Mouse (Mus musculus) lung, adult 18-20 months (tissue): Measurements from ENCODE around the gene Syce2.
A peak's percentile ranks its signal among the peaks of the same experiment; 100 is the strongest.
"Not testable (repeated sequence)": the region's sequence is repeated elsewhere in the genome, so short reads cannot be mapped to it uniquely, and the experiment has no call there.

Experiments used
- DNase-seq, 2 experiments: peaks; one replicate each; pipeline ENCODE4 v3.0.0; 2022; ENCODE audit warnings: mixed read lengths in 2 of 2

The Syce2 gene

GRCm38 (mm10) chr8:84902920-84903661, 31.2 kb downstream of the Syce2 start:
- peak; percentile 91 to 94 for DNase-seq

GRCm38 (mm10) chr8:84904351-84904750, 32.4 kb downstream of the Syce2 start:
- DNase-seq, result no peak

- DNase-seq, result no peak
Observed at GRCm38 (mm10) chr8:84907037-84907436, 35.1 kb downstream of the Syce2 start.

- no peak for DNase-seq
Observed at GRCm38 (mm10) chr8:84907493-84907892, 35.6 kb downstream of the Syce2 start.

- not testable (repeated sequence) for DNase-seq
Observed at GRCm38 (mm10) chr8:84907979-84908378, 36.1 kb downstream of the Syce2 start.

- peak; percentile 99 for DNase-seq
Observed at GRCm38 (mm10) chr8:84908421-84909161, 36.7 kb downstream of the Syce2 start, which contains the start of gene Dnase2a. Gene Dnase2a, plus strand, starts transcription at chr8:84908560.

- DNase-seq, result no peak
Observed at GRCm38 (mm10) chr8:84909162-84909767, 37.4 kb downstream of the Syce2 start.

GRCm38 (mm10) chr8:84909949-84910348, 38.0 kb downstream of the Syce2 start:
- no peak for DNase-seq

GRCm38 (mm10) chr8:84910551-84910950, 38.6 kb downstream of the Syce2 start:
- no peak for DNase-seq

- no peak for DNase-seq
Observed at GRCm38 (mm10) chr8:84911854-84912253, 39.9 kb downstream of the Syce2 start.

- DNase-seq, result no peak
Observed at GRCm38 (mm10) chr8:84912391-84912790, 40.5 kb downstream of the Syce2 start.

- peak; percentile 87 to 89 for DNase-seq
Observed at GRCm38 (mm10) chr8:84912895-84913501, 41.1 kb downstream of the Syce2 start.

- DNase-seq, result no peak
Observed at GRCm38 (mm10) chr8:84913502-84913900, 41.6 kb downstream of the Syce2 start.

GRCm38 (mm10) chr8:84913960-84914359, 42.0 kb downstream of the Syce2 start:
- peak in 1 of 2 experiments; percentile 44 for DNase-seq

- DNase-seq, result peak; percentile 54 to 67
Observed at GRCm38 (mm10) chr8:84915269-84915668, 43.4 kb downstream of the Syce2 start.

GRCm38 (mm10) chr8:84917781-84918180, 45.9 kb downstream of the Syce2 start:
- no peak for DNase-seq

GRCm38 (mm10) chr8:84918646-84919045, 46.7 kb downstream of the Syce2 start:
- no peak for DNase-seq

- peak; percentile 86 to 89 for DNase-seq
Observed at GRCm38 (mm10) chr8:84921596-84921995, 49.7 kb downstream of the Syce2 start.

- DNase-seq, result no peak
Observed at GRCm38 (mm10) chr8:84925557-84925956, 53.6 kb downstream of the Syce2 start.

- no peak for DNase-seq
Observed at GRCm38 (mm10) chr8:84927513-84927912, 55.6 kb downstream of the Syce2 start.

GRCm38 (mm10) chr8:84928456-84929306, 56.8 kb downstream of the Syce2 start:
- peak; percentile 57 to 63 for DNase-seq

GRCm38 (mm10) chr8:84930582-84930981, 58.7 kb downstream of the Syce2 start:
- no peak for DNase-seq
